Mouse (Mus musculus): ENCODE data around the gene Glis2.

Gene Glis2

DNA sequence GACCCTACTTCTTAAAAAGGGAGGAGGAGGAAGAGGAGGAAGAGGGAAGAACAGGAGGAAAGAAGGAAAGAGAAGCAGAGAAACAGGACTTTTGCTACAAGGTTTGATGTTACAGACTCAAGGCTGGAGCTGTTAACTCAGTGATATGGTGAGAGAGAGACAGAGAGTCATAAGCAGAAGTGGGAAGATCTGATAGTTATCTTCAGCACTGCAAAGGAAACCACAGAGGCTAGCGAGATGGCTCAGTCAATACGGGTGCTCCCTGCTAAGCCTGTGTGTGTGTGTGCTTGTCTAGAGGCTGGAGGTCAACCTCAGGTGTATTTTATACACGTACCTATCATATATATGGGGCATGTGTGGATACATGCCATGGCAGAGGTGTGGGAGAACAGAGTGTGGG, 10.7 kb upstream of the Glis2 start:
- no peak for DNase-seq (ENCODE audit: low read depth)

DNA sequence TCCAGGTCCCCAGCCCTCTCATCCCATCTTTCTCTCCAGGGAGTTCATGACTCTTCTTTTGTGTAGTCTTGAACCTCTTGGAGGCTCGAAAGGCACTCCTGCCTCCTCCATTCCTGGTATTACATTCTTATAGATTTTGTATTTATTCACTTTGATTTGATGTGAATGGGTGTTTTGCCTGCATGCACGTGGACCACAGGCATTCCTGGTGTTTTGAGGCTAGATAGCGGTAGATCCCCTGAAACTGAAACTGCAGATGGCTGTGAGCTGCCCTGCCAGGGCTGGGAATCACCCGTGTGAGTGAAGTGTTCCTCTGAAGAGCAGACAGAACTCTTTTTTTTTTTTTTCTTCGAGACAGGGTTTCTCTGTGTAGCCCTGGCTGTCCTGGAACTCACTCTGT, 10.1 kb upstream of the Glis2 start:
- no peak for DNase-seq (ENCODE audit: low read depth)

DNA sequence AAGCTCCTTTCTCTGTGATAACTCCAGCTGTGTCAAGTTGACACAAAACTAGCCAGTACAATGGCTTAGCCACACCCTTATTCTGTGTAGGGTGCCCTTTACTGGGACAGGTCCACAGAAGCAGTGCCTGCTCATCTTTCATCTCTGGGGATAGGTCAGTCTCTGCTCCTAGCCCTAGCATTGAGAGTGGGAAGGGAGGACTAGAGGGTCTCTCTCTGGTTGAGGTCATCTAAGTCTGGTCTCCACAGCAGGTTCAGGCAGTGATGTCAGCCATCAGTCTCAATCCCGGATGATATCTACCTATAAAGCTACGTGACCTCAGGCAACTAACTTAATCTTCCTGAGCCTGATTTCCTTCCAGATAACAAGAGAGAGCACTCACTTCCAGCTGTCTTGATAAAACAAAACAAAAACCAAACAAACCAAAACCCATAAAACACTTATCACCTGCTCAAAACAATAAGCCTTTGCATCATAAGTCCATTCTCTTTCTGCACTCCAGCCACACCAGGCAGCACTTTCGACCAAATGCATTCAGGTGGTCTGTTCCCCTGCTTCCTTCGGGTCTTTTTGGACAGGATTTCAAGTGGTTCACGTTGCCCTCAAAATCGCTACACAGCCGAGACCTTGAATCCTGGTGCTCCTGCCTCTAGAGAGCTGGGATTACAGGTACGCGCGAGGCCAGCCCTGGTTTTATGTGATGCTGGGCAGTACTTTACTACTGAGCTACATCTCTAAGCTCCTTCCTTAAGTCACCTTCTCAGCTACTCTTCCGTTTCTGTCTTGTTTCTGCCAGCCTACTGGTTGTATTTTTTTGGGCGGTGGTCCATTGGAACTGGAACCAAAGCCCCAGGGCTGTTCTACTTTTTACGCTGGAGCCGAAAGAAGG, 8.6 kb upstream of the Glis2 start:
- DNase-seq (ENCODE audit: low read depth), result no peak

DNA sequence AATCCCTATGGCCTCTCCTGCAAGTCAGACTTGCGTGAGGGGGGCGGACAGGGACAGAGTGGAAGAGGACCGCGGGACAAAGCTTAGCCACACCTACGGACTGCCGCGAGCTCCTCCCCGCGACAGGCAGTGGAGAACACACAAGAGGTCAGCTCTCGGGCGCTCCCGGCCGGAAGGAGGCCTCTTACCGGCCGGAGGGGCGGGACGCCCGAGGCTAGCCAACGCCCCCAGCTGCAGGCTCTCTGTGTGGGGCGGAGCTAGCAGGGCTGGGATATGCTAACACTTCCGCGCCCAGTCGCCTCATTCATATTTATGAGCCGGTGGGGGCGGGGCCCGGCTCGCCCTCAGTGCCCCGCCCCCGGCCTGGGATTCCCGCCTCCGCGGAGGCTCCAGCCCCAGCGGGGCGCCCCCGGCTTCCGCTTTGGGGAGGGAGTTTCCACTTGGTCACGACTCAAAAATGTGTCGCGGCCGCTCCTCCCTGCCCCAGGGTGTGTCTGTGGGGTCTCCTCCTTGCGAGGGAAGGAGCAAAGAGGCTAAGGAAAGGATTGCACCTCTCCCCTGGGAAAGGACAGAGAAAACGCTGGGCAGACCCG, 7.9 kb upstream of the Glis2 start:
- DNase-seq (ENCODE audit: low read depth), result peak; percentile 99

DNA sequence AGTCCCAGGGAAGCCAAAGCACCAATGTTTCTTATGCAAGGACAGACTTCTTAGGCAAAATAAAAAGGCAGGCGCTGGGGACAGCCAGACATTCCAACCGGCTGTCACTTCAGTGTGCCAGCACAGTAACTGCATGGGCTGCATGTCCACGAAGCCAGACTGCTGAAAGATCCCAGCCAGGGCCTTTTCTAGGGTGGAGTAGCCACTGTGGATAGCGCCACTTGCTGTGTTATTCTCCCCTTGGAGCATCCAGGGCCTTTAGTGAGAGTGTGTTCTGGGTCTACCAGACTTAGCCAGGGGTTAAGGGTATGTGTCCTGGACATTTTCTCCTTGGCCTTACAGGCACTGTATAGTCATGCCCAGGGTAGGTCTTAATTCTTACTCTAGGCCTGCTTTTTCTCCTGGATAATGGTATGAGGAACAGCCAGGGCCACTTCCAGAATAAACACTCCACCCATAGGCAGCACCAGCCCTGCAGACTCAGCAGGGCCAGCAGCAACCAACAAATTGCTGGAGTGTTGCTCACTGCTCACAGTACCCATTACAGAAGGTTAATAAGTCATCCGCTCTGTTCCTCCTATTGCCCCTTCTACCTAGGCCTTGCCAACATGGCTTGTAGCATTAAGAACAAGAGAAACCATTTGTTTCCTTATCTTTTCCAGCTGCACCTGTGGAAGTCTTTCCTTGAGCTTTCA, 6.8 kb upstream of the Glis2 start:
- peak; percentile 69 for DNase-seq (ENCODE audit: low read depth)

DNA sequence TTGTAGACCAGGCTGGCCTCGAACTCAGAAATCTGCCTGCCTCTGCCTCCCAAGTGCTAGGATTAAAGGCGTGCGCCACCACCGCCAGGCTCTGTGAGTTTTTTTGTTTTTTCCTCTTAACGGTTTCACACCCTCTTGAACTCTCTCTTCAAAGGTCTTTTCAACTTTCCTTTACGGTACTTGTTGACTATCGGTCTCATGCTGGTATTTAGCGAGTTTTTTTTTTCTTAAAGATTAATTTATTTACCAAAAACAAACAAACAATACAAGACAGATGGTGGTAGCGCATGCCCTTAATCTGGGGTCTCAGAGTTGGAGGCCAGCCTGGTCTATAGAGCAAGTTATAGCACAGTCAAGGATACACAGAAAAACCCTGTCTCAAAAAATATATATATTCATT, 4.3 kb upstream of the Glis2 start:
- peak; percentile 57 for DNase-seq (ENCODE audit: low read depth)

DNA sequence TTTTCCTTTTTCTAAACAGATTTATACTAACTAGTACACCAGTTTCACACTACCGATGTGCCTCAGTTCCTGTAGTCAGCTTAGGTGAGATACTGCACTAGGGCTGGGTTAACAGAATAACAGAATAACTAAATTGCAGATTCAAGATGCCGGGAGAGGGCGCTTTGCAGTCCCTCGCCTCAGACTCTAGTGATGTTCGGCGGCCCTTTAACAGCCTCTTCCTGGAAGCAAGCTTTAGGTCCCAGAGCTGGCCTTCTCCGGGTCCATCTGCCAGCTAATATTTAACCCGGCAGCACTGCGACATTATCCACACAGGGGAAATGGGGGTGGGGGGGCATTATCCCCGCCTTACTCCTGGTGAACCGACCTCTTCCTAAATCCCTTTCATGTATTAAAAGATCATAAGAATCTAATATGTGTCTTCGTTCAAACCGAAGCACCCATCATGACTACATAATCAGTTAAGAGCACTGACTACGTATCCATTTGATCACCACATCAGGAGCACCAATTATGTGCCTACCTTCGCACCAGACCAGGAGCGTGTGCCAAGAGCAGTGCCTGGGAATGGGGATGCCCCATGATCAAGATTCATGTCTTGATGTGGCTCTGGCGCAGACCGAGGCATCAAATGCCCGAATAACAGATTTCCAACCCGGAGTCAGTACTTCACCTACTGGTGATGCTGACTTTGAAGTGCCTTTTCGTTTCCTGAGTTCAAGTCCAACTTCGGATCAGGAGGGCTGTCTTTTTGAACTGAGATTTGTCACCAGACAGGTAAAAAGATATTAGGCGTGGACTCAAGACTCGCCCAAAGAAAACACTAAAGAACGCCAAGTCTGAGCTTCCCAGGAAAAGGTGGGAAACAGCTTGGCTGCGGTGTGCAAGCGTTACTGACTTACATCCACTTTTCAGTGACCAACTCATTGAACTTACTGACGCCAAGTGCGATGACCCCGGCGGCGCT, 1.3 kb upstream of the Glis2 start:
- DNase-seq (ENCODE audit: low read depth), result peak; percentile 82

DNA sequence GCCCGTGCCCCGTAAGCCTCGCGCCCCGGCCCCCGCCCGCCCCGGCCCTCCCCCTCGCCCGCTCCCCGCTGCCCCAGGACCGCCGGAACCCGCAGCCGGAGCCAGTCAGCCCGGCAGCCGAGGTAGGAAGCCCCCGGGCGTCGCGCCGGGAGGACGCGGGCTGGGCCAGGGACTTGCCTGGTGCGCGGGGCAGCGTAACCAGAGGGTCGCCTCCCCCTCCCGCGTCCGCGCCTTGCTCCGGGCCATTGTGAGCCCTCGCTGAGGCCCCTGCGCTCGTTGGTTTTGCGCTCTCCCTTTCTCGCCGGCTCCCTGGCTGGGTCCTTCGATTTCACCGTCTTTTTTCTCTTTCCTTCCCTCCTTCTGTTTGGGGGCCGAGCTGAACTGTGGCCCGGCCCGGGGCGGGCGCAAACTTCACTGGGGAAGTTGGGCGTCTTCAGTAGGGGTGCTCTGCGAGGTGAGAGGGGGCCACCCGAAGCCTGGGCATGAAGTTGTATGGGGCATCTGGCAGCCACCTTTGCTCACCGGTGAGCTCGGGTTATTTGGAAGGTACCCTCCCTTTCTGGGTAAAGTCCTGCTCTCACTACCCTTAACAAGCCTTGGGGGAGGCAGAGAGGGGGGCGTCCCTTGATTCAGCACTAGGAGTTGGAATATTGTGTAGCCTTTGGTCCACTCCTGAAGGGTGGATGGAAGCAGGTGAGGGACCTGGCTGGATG, 457 bp downstream of the Glis2 start:
- peak; percentile 49 for DNase-seq (ENCODE audit: low read depth)

DNA sequence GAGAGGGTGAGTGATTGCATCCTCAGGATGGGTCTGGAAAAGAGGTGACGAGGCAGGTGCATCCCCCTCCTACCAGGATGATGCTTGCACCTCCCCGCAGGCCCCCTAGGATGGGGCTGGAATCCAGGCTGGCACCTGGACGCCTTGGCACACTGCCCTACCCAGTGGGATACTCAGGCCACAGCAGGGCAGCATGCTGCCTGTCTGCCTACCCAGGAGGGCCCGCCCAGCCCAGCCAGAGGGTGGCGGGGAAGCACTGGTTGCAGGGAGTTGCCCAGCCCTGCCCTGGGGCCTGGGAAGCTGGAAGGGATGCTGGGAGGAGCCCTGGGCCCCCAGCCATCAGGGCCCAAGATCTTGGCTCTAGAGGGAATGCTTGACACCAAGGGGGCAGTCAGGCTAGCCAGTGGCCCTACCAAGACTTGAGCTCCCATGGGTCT, 1.0 kb downstream of the Glis2 start:
- DNase-seq (ENCODE audit: low read depth), result peak; percentile 76

DNA sequence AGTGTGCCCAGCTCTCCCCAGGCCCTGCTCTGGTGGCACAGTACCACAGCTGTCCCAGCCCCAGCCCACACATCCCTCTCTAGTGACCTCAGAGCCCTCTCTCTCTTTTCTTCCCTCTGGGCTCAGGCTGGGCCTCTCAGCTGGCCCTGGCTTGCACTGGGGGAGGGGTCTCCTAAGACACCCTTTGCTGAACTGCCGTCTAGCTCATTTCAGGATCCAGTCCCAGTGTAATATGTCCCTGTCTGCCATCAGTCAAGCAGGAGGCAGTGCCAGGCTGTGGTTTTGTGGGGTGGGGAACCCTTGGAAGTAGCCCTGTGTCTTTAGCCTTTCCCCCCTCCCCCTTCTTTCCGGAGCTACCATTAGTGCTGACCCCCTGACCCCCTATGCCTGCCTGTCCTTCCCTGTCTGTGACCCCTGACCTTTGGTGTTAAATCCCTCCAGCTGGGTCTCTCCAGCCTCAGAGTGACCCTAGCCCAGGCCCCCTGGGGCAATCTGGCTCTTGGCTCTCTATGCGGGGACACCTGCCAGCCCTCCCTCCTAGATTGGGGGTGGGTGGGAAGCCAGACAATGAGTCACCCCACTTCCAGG, 1.7 kb downstream of the Glis2 start:
- peak; percentile 34 for DNase-seq (ENCODE audit: low read depth)

DNA sequence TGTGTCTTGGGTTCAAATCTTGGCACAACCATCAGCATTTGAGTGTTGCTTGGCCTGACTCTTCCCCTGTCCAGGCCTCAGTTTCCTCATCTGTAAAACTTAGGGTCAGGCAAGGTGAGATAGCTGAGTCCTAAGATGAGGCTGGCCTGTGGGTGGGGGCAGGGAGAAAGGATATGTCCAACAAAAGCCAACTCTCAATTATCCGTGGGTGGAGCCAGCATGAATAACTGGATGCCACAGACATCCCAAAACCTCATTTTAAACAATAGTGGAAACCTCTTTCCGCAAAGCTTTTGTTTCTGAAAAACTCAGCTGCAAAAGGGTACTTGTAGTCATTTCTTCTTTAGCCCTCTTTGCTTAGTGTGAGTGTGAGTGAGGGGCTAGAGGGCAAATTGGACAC, 2.3 kb downstream of the Glis2 start:
- peak; percentile 52 for DNase-seq (ENCODE audit: low read depth)

DNA sequence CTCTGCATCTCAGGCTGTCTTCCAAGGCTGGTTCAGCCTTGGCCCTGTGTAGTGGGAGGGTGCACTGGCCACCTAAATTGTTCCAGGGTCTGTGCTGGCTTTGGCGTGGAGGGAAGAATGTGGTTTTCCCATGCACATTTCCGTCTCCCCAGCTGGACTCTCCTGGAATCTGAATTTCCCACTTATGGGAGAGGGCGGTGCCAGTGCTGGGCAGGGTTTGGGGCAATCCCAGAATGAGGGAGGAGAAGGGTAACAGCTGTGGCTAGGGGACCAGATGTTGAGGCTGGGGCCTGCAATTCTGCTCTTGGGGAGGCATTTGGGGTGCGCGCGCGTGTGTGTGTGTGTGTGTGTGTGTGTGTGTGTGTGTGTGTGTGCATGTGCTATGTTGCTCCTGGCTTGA, 2.8 kb downstream of the Glis2 start:
- peak; percentile 70 for DNase-seq (ENCODE audit: low read depth)

DNA sequence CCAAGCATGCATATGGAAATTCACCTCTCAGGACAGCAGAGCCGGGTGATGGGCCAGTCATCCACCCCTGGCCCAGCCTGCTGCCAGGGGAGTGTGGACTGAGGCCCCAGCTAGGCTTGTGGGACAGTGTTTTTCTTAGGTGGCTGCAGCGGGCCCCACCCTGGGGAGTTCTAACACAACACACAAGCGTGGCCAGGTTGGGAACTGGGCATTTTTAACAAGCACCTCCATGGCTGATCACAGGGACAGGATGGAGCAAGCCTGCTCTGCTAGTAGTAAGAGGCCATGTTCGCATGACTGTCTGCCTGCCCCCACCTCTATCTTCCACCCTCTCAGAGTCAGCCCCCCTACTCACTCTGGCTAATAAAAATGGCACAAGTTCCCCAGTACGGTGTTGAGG, 3.5 kb downstream of the Glis2 start:
- DNase-seq (ENCODE audit: low read depth), result no peak

DNA sequence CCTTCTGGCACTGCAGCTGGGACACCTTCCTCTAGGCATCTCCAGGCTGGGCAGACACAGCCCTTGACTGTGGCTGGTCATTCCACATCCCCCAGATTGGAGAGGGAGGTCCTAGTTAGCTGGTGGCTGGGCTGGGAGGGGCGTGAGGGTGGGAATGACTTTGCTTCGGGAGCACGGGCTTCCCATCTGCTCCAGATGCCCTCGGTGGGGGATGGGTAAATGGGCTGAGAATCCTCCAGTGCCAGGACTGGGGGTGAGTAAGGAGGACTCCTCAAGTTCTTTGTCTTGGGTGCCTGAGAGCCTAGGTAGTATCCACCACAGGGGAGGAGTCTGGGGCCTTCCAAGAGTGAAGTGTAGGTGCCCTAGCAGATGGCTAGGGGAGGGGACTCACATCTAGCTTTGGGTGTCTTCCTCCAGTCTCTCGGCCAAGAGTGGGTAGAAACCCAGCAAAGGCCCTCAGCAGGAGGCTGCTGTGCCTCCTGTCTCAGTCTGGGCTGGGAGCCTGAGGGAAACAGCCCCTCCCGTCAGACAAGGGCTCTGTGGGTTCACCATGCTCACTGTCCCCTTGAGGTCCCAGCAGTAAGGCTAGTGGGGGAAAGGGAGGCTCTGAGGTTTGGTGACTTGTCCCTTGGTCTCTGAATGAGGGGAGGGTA, 4.5 kb downstream of the Glis2 start:
- DNase-seq (ENCODE audit: low read depth), result no peak

DNA sequence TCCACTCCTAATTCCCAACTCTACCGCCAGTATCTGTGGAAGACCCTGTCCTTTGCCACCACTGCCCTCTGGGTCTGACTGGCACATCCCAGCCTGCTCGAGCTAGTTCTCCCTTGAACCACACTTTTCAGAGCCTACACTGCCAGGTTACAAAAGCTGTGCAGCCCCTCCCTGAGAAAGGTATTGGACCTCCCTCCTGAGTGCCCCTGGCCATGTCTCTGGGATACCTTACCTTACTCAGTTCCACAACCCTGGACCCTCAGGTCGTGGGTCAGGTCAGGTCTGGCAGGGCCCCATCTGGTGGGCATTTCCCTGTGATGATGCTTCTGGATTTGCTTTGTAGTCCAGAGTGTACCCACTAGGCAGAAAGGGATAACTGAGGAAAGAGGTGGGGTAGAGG, 5.1 kb downstream of the Glis2 start:
- no peak for DNase-seq (ENCODE audit: low read depth)

DNA sequence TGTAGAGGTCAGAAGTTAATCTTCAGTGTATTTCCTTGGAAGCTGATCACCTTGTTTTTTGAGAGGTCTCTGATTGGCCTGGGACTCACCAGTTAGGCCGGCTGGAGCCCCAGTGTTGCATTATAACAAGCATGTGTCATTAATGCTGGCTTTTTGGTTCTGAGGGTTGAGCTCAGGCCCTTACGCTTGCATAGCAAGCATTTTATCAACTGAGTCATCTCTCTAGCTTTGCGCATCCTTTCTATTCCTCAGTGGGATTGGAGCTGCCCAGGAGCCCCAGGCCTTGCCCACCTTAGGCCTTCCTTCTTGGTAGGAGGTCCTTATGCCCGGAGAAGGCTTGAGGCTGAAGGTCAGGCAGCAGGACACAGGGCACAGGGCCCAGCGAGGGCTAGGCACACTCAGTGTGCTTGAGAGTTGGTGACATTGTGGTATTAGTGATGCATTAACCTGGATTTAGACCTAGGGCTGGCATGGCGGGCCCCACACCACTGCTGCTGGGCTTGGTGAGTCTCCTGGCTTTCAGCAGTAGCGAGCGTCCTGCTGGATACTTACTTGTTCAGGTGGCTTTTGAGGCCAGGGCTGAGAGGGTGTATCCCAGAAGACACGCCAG, 6.3 kb downstream of the Glis2 start:
- DNase-seq (ENCODE audit: low read depth), result peak; percentile 50

DNA sequence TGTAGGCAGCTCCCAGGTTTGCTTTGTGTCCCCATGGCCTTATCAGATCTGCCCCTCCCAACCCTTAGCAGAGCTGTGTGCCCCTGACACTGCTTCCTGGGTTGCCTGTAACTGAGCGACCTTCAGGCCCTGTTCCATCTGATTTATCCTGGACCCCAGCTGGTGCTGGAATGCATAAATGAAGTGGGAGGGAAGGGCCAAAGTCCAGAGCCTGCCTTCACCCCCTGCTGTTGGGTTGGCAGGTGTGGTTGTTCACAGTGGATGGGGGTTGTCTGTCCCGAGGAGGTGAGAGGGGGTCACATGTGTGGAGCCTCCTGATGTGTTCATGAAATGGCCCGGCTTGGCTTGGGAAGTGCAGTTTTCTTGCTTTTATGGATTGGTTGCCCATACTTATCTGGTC, 7.7 kb downstream of the Glis2 start:
- no peak for DNase-seq (ENCODE audit: low read depth)

DNA sequence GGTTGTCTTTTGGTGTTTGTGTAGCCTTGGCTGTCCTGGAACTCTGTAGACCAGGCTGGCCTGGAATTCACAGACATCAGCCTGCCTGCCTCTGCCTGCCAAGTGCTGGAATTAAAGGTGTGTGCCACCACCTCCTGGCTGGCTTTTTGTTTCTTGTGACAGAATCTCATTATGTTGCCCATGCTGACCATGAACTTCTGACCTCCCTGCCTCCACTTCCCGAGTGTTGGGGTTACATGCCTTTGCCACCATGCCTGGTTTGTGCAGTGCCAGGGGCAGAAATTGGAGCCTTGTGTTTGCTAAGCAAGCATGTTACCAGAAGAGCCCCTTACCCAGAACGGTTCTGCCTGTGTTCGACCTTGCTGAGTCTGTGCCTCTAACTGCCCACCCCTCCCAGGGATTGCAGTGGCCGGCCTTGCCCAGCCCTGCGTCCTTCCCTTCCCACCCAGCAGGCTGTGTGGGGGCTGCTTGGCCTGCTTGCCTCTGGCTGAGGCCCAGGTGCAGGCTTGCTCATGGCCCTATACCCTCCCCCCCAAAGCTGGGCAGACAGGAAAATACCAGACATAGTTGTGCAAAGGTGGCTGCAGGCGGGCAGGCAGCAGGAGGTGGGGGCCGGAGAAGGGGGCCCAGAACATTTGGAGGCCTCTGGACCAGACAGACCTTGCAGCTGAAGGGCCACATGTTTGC, 8.4 kb downstream of the Glis2 start:
- DNase-seq (ENCODE audit: low read depth), result no peak

DNA sequence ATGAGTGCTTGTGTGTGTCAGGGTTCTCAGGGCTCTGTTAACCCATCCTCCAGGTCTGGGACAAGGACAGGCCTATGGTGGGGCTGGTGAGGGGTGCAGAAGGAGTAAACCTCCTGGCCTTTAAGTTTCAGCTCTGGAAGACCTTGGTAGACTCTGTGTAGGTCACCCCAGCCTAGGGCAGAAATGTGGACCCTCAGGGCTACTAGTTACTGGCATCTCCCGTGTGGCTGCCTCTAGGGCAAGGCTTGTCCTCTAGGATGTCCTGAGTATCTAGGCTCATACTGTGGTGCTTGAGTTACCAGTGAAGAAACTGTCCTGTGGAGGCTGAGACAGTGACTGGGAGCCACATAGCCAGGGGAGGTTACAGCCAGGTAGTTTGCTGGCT, 8.9 kb downstream of the Glis2 start:
- DNase-seq (ENCODE audit: low read depth), result no peak
